Mouse (Mus musculus) right cerebral cortex, postnatal 14 days (tissue): ENCODE measurements around the gene Kpna2.
A peak's percentile ranks its signal among the peaks of the same experiment; 100 is the strongest.
"Not testable (repeated sequence)": the region's sequence is repeated elsewhere in the genome, so short reads cannot be mapped to it uniquely, and the experiment has no call there.

Experiments used
- DNase-seq: peaks from one replicate; pipeline ENCODE4 v3.0.0; 2022

The Kpna2 gene

DNA sequence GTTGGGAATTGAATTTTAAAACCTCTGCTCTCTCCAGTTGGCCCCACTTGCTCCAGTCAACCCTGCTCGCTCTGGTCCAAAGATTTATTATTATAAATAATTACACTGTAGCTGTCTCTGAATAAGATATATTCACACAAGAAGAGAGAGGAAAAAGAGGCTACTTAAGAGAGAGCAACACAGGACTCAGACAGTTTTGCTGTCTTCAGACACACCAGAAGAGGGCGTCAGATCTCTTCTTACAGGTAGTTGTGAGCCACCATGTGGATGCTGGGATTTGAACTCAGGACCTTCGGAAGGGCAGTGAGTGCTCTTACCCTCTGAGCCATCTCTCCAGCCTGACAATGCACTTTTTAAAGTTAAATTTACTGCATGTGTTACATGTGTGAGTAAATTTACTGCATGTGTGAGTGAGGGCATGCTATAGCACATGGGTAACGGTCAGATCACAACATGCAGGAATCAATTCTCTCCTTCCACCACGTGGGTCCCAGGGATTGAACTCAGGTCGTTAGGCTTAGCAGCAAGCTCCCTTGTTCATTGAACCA, 18.1 kb upstream of the Kpna2 start:
- DNase-seq: no peak

GRCm38 (mm10) chr11:107016893-107017292, 17.6 kb upstream of the Kpna2 start:
- DNase-seq: no peak

DNA sequence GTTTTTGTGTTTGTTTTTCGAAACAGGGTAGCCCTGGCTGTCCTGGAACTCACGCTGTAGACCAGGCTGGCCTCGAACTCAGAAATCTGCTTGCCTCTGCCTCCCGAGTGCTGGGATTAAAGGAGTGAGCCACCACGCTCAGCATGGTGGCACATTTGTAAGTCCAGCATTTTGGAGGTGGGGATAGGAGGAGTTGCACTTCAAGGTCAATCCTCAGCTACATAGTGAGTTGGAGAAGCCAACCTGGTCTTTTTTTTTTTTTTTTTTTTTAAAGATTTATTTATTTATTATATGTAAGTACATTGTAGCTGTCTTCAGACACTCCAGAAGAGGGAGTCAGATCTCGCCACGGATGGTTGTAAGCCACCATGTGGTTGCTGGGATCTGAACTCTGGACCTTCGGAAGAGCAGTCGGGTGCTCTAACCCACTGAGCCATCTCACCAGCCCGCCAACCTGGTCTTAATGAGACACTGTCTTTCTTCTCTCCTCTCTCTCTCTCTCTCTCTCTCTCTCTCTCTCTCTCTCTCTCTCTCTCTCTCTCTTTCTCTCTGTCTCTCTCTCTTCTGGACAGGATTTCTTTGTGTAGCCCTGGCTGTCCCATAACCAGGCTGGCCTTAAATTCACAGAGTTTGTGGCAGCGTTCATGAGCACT, 16.3 kb upstream of the Kpna2 start:
- DNase-seq: not testable (repeated sequence)

- no peak for DNase-seq
These were observed 15.4 kb upstream of the Kpna2 start for GRCm38 (mm10) chr11:107014597-107015309.

DNA sequence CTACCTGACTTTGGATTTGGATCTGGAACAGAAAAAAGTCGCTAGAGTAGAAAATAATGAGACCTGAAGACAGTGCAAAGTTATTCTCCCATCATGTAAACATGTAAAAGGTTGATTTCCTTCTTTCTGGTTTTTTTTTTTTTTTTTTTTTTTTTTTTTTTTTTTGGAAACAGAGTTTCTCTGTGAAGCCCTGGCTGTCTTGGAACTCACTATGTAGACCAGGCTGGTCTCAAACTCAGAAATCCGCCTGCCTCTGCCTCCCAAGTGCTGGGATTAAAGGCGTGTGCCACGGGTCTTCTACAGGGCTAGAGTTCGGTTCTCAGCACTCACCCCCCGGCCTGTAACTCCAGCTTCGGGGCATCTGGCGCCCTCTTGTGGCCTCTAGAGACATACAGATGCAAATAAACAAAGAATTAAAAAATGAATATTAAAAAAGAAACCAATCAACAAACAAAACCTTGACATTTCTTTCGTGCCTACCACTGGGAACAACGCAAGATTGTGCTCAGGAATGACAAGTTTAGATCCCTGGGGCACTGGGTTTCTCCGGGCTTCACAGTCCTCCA, 14.8 kb upstream of the Kpna2 start:
- DNase-seq: no peak

- DNase-seq: peak; percentile 97
These were observed 13.1 kb upstream of the Kpna2 start for GRCm38 (mm10) chr11:107012324-107013017.

DNA sequence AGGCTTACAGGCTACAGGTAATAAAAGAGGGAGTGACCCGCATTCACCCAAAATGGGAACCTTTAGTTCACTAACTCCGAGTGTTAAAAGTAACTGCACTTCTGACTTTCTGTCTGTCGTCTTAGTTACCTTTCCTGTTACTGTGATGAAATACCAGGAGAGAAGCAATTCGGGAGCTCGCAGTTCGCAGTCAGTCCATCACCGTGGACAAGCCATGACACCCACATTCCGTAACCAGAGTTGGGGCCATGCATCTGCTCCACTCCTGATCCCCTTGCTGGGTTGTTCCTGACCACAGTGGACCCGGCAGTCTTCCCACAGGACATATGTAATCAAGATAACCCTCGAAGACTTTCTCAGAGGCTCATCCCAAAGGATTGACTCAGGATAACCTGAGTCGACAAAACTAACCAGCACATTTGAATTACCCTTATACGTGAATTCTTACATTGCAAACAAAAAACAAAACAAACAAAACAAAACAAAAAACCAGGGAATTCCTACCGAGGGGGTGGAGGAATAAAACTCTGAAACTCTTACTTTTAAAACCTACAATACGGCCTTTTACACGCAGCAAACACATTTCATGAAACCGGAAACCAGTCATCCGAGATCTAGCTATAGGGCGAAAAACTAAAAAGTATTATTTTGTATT, 12.5 kb upstream of the Kpna2 start:
- DNase-seq: no peak

GRCm38 (mm10) chr11:107011171-107011570, 11.8 kb upstream of the Kpna2 start:
- no peak for DNase-seq

- DNase-seq: no peak
These were observed 11.1 kb upstream of the Kpna2 start for GRCm38 (mm10) chr11:107010447-107010846.

- no peak for DNase-seq
These were observed 6.2 kb upstream of the Kpna2 start for GRCm38 (mm10) chr11:107005538-107005937.

DNA sequence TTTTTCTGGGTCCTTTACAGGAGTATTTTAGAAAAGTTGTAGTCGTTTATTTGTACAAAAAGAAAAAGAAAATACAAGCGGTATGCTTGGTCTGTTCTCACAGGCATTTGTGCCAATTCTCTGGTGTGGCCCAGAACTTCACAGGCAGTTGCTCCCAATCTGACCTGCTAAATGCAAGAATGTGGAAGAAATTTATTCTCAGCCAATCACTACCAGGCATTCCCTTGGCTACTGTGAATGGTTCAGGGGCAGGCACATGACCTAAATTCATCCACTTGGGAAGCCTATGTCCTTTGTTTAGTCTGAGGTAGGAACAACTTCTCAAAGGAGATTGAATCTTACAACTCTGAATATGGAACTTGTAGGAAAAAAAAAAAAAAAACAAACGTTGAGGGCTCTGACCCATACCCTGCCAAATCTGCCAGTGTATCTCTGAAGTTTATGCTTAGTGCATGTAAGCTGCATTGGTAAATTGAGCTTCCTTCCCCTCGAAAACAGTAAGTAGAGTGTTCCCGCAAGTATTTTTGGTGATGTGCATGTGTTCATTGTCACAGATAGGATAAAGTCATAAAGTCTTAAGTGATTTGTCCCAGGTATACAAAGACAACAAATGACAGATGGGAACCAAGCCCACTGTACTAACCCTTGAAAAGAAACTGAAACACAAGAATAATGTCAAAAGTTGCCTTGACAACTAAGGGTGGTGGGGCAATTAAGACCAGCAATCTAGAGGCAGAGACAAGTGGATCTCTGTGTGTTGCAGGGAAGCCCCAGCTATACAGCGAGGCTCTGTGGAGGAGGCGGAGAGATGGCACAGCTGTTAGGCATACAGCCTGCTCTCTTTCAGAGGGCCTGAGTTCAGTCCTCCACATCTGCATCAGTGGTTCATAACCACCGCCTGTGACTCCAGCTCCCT, 2.7 kb upstream of the Kpna2 start:
- DNase-seq: no peak

GRCm38 (mm10) chr11:106999949-107000513, 690 bp upstream of the Kpna2 start:
- DNase-seq: no peak

- DNase-seq: peak; percentile 32
These were observed 640 bp downstream of the Kpna2 start for GRCm38 (mm10) chr11:106998651-106999150.

DNA sequence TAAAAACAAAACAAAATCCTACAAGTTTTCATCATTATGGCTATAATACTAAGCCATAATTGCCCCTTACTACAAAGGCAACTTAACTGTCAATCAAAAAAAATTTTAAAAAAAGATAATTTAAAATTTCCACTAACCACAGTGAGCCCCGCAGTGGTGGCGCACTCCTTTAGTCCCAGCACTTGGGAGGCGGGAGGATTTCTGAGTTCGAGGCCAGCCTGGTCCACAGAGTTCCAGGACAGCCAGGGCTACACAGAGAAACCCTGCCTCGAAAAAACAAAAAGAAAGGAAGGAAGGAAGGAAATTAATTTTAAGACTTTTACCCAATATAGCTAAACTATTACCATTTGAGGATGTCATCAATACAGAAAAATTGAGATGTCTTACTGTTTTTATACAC, 1.4 kb downstream of the Kpna2 start:
- no peak for DNase-seq

- DNase-seq: not testable (repeated sequence)
These were observed 2.8 kb downstream of the Kpna2 start for GRCm38 (mm10) chr11:106996492-106996891.

DNA sequence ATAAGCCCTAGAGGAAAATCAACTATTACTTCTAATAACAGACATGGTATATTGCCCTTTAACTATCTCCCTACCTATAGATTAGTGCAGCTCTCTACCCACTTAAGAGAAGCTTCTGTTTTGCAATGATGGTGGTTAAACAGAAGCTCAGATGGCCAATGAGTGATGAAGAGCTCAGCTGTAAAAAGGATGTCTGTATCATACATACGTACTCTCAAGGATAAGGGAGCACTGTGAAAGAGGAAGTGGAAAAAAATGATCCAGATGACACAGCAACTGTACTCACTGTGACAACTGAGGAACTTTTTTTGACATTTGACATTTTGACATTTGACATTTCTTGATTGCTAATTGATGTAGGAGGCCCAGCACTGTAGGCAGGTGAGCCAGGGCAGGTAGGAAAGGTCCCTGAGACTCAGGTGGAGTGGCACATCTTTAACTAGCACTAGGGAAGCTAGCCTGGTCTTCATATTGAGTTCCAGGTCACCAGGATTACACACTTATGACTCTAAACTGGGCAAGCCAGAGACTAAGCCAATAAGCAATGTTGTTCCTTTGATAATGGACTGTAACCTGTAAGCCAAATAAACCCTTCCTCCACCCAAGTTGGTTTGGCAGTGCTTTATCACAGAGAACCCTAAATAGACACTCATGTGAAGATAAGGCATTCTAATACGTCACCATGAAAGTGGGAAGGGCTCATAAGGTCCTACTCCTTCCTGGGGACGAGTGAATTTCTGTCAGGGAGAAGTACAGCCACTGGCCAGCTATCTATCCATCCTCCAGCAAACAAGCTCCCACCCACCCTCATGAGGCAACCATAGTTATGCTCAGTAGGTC, 4.9 kb downstream of the Kpna2 start:
- no peak for DNase-seq

DNA sequence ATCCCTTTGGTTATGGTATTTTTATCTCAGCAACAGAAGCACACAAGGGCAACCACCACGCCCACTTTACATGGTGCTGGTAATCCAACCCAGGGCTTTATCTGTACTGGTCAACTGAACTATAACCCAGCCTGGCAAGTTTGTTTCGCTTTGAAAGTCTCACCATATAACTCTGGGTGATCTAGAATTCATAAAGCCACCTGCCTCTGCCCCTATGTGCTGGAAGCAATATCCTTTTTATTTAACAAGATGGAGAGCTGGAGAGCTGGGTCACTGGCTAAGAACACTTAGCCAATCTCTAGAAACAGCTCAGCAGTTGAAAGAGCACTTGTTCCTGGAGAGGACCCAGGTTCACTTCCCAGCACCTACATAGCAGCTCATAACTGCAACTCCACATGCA, 12.0 kb downstream of the Kpna2 start:
- DNase-seq: no peak

DNA sequence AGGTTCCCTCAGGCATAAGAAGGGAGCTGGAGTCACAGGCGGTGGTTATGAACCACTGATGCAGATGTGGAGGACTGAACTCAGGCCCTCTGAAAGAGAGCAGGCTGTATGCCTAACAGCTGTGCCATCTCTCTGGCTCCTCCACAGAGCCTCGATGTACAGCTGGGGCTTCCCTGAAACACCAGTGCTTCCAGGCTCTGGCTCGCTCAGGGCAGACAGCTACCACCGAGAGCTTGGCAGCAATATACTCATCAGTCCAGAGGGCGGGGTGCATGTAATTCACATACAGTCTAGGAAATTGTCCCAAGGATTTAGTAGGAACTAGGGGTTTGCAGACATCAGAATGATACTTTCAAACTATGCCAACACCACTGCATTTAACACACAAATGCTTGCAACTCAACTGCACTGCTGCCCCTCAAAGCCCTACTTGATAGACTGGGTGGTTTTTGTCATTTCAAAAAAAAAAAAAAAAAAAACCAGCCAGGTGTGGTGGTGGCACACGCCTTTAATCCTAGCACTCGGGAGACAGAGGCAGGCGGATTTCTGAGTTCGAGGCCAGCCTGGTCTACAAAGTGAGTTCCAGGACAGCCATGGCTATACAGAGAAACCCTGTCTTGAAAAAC, 13.2 kb downstream of the Kpna2 start:
- not testable (repeated sequence) for DNase-seq

GRCm38 (mm10) chr11:106982351-106982750, 17.0 kb downstream of the Kpna2 start:
- no peak for DNase-seq

DNA sequence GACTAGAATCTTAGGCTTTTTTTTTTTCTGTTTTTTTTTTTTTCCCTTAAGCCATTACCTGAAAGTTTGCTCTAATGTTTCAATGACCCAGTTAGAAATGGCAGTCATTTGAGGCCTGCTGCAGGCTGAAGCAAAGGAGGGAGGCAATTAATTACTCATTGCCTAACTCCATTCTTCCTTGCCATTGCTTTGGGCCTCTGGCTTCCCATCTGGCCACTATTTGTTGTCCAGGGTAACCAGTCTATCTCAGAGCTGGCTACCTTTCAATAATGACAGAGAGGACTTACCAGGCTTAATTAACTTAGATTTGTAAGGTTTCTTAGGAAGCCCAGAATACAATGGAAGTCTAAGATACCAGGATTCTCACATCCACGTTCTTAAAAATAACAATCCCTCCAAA, 17.6 kb downstream of the Kpna2 start:
- no peak for DNase-seq
